Mouse (Mus musculus) limb, embryonic 10.5 days (tissue): Measurements from ENCODE around the gene Gm20890. TPM values are rescaled to one million over a fixed set of nuclear protein-coding genes. Genes with fewer than 3 reads are reported as not detected.
"Not testable (repeated sequence)": the region's sequence is repeated elsewhere in the genome, so short reads cannot be mapped to it uniquely, and the experiment has no call there.

Experiments used
- DNase-seq: peaks from one replicate; pipeline ENCODE4 v3.0.0-alpha.2; 2017; ENCODE audit warnings: low spot score
- H3K27ac ChIP-seq: fragments of 300-500 bp; sonication (generic); 2 replicates; pipeline ENCODE4 v1.5.1; 2016; ENCODE audit warnings: mild to moderate bottlenecking
- H3K27me3 ChIP-seq: fragments of 300-500 bp; sonication (generic); 2 replicates; pipeline ENCODE4 v1.6.1; 2016; ENCODE audit warnings: low read depth, mild to moderate bottlenecking; ENCODE audit not compliant: poor library complexity, severe bottlenecking
- H3K36me3 ChIP-seq: fragments of 300-500 bp; sonication (generic); 2 replicates; pipeline ENCODE4 v1.6.1; 2016; ENCODE audit warnings: mild to moderate bottlenecking, moderate library complexity
- H3K4me1 ChIP-seq: fragments of 300-500 bp; sonication (generic); 2 replicates; pipeline ENCODE4 v1.6.1; 2016
- H3K4me3 ChIP-seq: fragments of 300-500 bp; sonication (generic); 2 replicates; pipeline ENCODE4 v1.5.1; 2016; ENCODE audit warnings: mild to moderate bottlenecking, moderate library complexity
- H3K9me3 ChIP-seq: fragments of 300-500 bp; sonication (generic); replicated peaks from 2 replicates; pipeline ENCODE4 v1.6.1; 2016; ENCODE audit warnings: mild to moderate bottlenecking
- WGBS: fragments of 180-500 bp; shearing (Covaris S2); methylation state at CpG from one replicate; pipeline ENCODE4 v1.1.7; 2016; 5-methylcytosine and 5-hydroxymethylcytosine counted together
- polyA plus RNA-seq: library from polyadenylated mRNA; unstranded; fragments of >200 nt; fragmentation: Nextera tagmentation; extraction: Ambion mirVana; gene quantifications from 2 replicates; pipeline ENCODE4 v1.2.1, GENCODE M21; 2016

Gm20890 gene
- polyA plus RNA-seq, result not detected in 2 replicates

GRCm38 (mm10) chrY:26776699-26777098, at the start of gene Gm20890:
Gene Gm20890 (minus strand): TSS chrY:26776799.
- H3K9me3 ChIP-seq, result not testable (repeated sequence)

More at GRCm38 (mm10) chrY:26776699-26777098, at the start of gene Gm20890:
- not testable (repeated sequence) for H3K4me3 ChIP-seq, H3K27ac ChIP-seq, H3K4me1 ChIP-seq, H3K27me3 ChIP-seq, DNase-seq, H3K36me3 ChIP-seq
- no CpG with 5 or more reads among the region's 5 CpGs for WGBS
